Mouse (Mus musculus): ENCODE results near the gene Gm3415. TPM values are rescaled to one million over a fixed set of nuclear protein-coding genes. Genes with fewer than 3 reads are reported as not detected.

Gene Gm3415
- polyA plus RNA-seq, 1 experiment, result not detected

DNA sequence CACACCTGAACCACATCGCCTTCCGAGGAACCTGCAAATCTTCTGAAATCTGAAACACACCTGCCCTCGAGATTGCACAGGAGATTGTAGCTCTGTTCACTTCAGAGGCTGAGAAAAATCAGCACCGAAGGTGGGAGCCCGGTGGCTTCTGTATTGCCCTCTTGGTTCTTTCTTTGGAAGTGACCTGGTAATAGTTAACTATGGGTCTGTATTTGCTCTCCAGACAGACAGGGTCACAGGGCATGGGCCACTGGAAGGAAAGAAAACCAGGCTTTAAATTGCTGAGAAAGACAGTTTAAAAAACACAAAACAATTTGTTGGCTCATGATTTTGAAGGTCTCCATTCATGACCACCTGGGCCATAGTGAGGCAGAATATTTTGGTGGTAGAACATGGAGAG, 44.0 kb downstream of the Gm3415 start:
- H3K27ac ChIP-seq (ENCODE audit: insufficient read depth, low read depth, low read length), result no peak overlapping the region
- H3K4me1 ChIP-seq (ENCODE audit: control insufficient read depth, insufficient read depth, low read length), result peaks cover 5% of the 10 kb centered on the region
- no peak overlapping the region for H3K4me3 ChIP-seq (ENCODE audit: insufficient read depth, low read length)
- no peak for TF ChIP-seq CTCF (IDR thresholded peaks at IDR 0.05; ENCODE audit: low read depth, low read length)
- TF ChIP-seq POLR2A (IDR thresholded peaks at IDR 0.05; ENCODE audit: borderline replicate concordance, low read depth, low read length), result no peak

DNA sequence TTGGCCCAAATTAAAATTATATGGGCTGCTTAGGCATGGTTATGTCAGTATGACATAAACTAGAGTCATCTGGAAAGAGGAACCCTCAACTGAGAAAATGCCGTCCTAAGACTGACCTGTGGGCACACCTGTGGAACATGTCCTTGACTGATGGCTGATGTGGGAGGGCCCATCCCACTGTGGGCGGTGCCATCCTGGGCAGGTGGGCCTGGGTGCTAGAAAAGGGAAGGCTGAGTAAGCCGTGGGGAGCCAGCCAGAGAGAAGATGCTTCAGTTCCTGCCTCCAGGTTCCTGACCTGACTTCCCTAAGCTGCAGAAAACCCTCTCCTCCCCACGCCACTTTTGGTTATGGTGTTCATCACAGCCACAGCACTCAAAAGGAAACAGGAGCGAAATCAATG, 50.3 kb downstream of the Gm3415 start:
- H3K27ac ChIP-seq (ENCODE audit: insufficient read depth, low read depth, low read length), result no peak overlapping the region
- H3K4me3 ChIP-seq (ENCODE audit: insufficient read depth, low read length), result no peak overlapping the region
- TF ChIP-seq POLR2A (IDR thresholded peaks at IDR 0.05; ENCODE audit: borderline replicate concordance, low read depth, low read length) (no peak), CTCF (IDR thresholded peaks at IDR 0.05; ENCODE audit: low read depth, low read length) (no peak)
- H3K4me1 ChIP-seq (ENCODE audit: control insufficient read depth, insufficient read depth, low read length), result no peaks in the 10 kb centered on the region

DNA sequence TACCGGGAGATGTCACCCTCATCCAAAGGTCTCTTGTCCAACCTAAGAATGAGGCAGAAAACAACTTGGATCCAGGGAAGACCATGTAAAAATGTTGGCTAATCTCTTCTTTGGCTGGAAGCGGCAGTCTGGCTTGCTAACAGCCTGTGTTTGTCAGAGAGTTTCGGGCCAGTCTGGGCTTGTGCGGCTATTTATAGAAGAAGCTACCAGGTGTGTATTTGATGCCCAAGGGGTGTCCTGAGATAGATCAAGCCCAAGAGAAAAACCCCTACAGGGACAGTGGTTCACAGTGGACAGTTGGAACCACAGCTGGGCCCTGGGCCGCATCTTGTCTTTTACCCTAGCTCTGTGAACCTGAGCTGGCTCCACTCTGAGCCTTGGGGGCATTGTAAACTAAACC, 51.0 kb downstream of the Gm3415 start:
- Histone ChIP-seq H3K4me1 (ENCODE audit: control insufficient read depth, insufficient read depth, low read length) (no peaks in the 10 kb centered on the region), H3K4me3 (ENCODE audit: insufficient read depth, low read length) (no peak overlapping the region), H3K27ac (ENCODE audit: insufficient read depth, low read depth, low read length) (no peak overlapping the region)
- no peak for TF ChIP-seq POLR2A (IDR thresholded peaks at IDR 0.05; ENCODE audit: borderline replicate concordance, low read depth, low read length)
- TF ChIP-seq CTCF (IDR thresholded peaks at IDR 0.05; ENCODE audit: low read depth, low read length), result no peak

DNA sequence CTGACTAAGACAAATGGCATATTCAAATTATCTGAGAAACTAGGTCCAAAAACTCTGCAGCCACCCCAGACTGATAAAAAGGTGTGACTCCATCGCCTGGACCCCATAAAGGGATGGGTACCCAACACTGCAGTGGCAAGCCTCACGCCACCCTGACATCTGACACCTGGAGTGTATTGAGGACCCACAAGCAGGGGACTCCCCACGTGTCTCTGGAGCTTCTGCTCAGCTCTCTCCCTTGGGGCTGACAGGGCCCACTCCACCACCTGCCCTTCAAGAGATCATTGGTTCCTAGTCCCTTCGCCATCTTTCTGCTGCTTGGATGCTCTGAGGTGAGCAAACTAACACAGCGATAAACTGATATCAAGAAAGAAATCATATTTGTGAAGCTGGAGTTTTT, 51.9 kb downstream of the Gm3415 start:
- H3K4me3 ChIP-seq (ENCODE audit: insufficient read depth, low read length), result no peak overlapping the region
- no peak overlapping the region for H3K27ac ChIP-seq (ENCODE audit: insufficient read depth, low read depth, low read length)
- TF ChIP-seq POLR2A (IDR thresholded peaks at IDR 0.05; ENCODE audit: borderline replicate concordance, low read depth, low read length) (no peak), CTCF (IDR thresholded peaks at IDR 0.05; ENCODE audit: low read depth, low read length) (no peak)
- no peaks in the 10 kb centered on the region for H3K4me1 ChIP-seq (ENCODE audit: control insufficient read depth, insufficient read depth, low read length)

Other genes starting within 250 kb of the Gm3415 start
- gene Wasf3, start 171.2 kb upstream of the Gm3415 start, polyA plus RNA-seq (2012; ENCODE audit: insufficient read depth, insufficient read length, missing spikeins), result not detected in 2 replicates
- not detected in 2 replicates for gene Gm6408, start 74.2 kb upstream of the Gm3415 start, polyA plus RNA-seq (2012; ENCODE audit: insufficient read depth, insufficient read length, missing spikeins)
- not detected in 2 replicates for gene Gm6370, start 64.8 kb upstream of the Gm3415 start, polyA plus RNA-seq (2012; ENCODE audit: insufficient read depth, insufficient read length, missing spikeins)
- not detected in 2 replicates for gene 4930449I24Rik, start 53.7 kb upstream of the Gm3415 start, polyA plus RNA-seq (2012; ENCODE audit: insufficient read depth, insufficient read length, missing spikeins)
- not detected in 2 replicates for gene Gm3402, start 42.0 kb upstream of the Gm3415 start, polyA plus RNA-seq (2012; ENCODE audit: insufficient read depth, insufficient read length, missing spikeins)
- gene Gm3404, start 30.3 kb upstream of the Gm3415 start, polyA plus RNA-seq (2012; ENCODE audit: insufficient read depth, insufficient read length, missing spikeins), result not detected in 2 replicates
- not detected in 2 replicates for gene Gm3409, start 18.5 kb upstream of the Gm3415 start, polyA plus RNA-seq (2012; ENCODE audit: insufficient read depth, insufficient read length, missing spikeins)
- gene Gpr12, start 29.1 kb downstream of the Gm3415 start, polyA plus RNA-seq (2012; ENCODE audit: insufficient read depth, insufficient read length, missing spikeins), result not detected in 2 replicates
- gene Usp12, start 238.9 kb downstream of the Gm3415 start, polyA plus RNA-seq (2012; ENCODE audit: insufficient read depth, insufficient read length, missing spikeins), result 33.6 and 36.2 TPM in 2 replicates